Mouse (Mus musculus) urinary bladder, postnatal 4 days (tissue): ENCODE measurements at regions not wholly inside any gene's neighbourhood (a gene's known extent, or its start where the extent isn't known, plus 50 kb on each side); places are given as distances from the start of the nearest gene placed in this dataset.

Experiments used
- DNase-seq, 2 experiments: peaks; one replicate each; pipeline ENCODE4 v3.0.0; 2021 to 2022; ENCODE audit warnings: low spot score in 2 of 2

GRCm38 (mm10) chr16:93192651-93193173 is 366.8 kb upstream of the Runx1 start:
- DNase-seq, result no peak

DNA sequence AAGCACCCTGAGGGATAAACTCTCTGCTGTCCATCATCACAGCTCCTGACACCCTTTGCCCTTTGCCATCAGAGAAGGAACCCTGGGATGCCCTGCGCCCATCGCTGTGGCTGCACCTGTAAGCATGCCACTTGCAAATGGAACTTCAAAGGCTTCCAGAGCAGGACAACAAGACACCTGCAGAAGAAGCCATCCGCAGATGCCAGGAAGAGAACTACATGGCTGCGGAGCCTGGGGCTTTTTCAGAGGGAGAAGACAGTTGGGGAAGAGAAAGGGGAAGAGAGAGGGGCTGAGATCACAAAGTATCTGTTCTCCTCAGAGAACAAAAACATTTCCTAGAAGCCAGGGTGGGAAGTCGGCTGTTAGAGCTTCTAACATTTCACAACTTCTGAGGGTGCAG is 365.2 kb upstream of the Runx1 start:
- no peak for DNase-seq

DNA sequence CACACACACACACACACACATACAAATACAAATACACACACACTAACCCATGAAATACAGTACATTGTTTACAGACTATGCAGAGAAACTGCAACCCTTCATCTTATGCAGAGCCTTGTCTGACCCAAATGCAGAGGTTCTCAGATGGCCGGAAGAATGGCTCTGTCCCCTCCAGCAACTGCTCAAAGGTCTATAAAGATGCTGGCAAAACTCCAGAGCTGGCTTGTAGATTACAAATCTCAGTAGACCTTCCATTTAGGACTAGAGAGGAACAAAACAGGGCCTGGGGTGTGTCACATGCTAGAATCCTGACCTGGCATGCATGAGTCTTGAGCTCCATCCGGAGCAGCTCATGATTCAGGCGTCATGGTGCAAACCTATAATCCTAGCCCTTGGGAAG is 364.4 kb upstream of the Runx1 start:
- no peak for DNase-seq

GRCm38 (mm10) chr16:93189875-93190274 is 363.9 kb upstream of the Runx1 start:
- no peak for DNase-seq

DNA sequence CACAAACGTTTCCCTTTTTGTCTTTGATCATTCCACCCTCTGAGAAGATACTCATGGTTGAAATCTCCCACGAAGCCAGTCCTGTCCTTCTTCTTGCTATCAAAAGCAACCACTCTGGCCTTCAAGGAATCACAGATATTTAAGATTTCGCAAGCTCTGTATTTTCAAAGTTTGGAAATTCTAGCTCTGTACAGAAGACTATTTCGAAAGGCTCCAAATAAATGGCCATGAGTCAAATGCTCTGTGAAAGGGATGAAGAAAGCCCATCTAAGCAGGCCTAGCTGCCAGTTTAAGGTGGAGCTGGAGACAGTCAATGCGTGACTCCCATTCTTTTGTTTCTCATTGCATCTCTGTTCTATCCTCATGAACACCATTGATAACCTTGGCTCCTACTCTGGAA is 363.5 kb upstream of the Runx1 start:
- DNase-seq, result no peak

- no peak for DNase-seq
Measured at GRCm38 (mm10) chr16:93186554-93186953, 360.6 kb upstream of the Runx1 start.

GRCm38 (mm10) chr16:93182656-93183055 is 356.7 kb upstream of the Runx1 start:
- no peak for DNase-seq

DNA sequence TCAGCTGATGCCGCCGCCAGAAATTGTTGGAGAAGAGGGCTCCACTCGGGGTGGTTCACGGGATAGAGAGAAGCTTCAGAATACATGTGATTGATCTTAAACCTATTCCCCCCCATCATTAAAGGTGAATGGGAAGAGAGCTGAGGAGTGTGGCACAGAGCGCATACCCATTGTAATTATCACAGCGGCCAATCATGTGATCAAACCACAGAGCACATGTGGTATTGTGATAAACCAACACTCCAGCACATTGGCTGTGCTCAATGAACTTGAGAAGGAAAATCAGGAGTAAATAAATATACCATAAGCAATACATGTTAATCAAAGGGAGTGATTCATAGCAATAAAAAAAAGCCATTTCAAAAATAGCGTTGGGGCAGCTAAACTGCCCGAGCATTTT is 355.5 kb upstream of the Runx1 start:
- DNase-seq, result no peak

GRCm38 (mm10) chr16:93180213-93180612 is 354.3 kb upstream of the Runx1 start:
- no peak for DNase-seq

DNA sequence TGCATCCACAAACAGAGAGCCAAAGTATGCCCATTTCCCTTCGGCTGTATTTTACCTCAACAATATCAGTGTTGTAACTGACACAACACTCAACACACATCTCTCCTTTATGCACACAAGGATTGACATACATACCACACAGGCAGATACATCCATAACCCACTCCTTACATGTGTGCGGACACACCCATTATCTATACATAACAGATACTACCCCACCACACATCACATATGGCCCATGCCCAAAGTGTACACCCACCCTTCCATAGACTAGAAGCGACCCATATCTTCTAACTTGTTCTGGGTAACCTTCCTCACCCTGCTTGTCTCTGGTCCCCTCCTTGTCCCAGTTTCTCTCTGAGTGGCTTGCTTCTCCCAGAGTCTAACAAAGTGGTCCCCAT is 340.7 kb upstream of the Runx1 start:
- no peak for DNase-seq

- DNase-seq, result no peak
Measured at GRCm38 (mm10) chr16:93158526-93159226, 332.7 kb upstream of the Runx1 start.

DNA sequence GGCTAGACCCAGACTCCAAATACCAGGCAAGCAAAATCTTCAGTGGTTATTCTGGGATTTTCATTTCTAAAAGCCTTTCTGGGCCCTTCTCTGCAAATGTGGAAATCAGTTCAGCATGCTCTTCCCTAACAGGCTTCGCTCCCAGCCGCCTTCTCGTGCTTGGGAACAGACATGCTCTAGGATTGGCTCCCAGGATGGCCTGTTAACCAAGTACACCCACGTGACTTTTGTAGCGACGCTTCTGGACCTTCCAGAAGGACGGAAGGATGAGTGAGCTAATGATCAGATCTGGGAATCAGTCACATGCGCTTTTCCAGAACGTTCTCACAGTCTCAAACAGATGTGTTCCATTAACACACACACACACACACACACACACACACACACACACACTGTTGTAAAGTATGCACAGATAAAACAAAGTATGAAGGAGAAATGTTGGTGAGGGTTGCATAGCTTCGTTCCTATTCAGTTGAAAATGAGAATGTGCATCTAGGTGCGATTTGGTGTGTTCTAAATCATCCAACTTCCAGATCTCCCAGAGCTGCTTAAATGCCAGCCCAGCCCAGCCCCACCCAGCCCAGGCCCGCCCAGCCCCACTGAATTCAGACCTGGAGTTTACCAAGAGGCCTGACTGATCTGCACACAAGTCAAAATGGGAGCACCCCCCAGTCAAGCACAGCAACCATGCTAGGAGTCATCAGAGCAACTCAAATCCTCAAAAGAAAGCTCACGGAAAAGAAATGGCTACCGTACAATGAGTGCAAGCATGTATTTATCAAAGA is 327.8 kb upstream of the Runx1 start:
- DNase-seq, result no peak

- no peak for DNase-seq
Measured at GRCm38 (mm10) chr16:93152765-93153489, 327.0 kb upstream of the Runx1 start.

- no peak for DNase-seq
Measured at GRCm38 (mm10) chr16:93152057-93152456, 326.1 kb upstream of the Runx1 start.

- no peak for DNase-seq
Measured at GRCm38 (mm10) chr16:93151652-93152051, 325.7 kb upstream of the Runx1 start.

DNA sequence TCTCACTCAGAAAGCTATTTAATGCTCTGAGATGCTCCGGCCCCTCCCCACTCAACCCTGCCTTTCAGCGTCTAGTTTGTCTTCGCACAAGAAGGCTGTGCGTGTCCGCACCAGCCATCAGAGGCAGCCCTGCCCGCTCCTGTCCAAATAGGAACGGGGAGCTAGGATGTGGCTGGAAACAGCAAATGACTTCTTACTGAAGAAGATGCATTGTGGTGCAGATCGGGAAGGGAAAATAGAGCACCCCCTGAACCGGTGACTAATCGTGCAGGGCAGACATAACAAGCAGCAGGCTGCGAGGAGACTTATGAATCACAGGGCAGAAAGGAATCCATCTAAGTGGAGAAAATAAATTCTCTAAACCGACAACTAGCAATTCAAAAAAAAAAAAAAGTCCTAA is 324.5 kb upstream of the Runx1 start:
- no peak for DNase-seq

GRCm38 (mm10) chr16:93147525-93148222 is 321.7 kb upstream of the Runx1 start:
- DNase-seq, result no peak

GRCm38 (mm10) chr16:93146812-93147211 is 320.9 kb upstream of the Runx1 start:
- no peak for DNase-seq

GRCm38 (mm10) chr16:93145617-93146016 is 319.7 kb upstream of the Runx1 start:
- DNase-seq, result no peak

DNA sequence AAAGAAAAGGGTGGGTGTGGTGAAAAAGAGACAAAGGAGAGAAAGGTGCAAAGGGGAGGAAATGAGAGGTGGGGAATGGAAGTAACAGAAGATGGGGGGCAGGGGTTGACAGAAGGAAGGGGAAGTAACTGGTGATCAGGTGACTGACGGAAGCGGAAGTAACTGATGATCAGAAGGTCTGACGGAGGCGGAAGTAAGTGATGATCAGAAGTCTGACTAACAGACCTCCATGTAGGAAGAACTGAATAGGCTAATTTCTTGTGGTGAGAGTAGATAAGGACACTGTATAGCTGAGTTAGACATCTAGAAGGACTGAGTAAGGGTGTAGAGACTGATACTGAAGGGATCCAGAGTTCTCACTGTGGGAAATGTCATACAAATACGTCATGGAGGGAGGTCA is 318.1 kb upstream of the Runx1 start:
- no peak for DNase-seq

- DNase-seq, result no peak
Measured at GRCm38 (mm10) chr16:93143164-93143563, 317.2 kb upstream of the Runx1 start.

- DNase-seq, result no peak
Measured at GRCm38 (mm10) chr16:93141967-93142366, 316.0 kb upstream of the Runx1 start.
